Mouse (Mus musculus): ENCODE data around the gene Zfp59. TPM values are rescaled to one million over a fixed set of nuclear protein-coding genes. Genes with fewer than 3 reads are reported as not detected.

The Zfp59 gene
- total and polyA plus RNA-seq, 2 experiments = 0.31 to 2.5 TPM

DNA sequence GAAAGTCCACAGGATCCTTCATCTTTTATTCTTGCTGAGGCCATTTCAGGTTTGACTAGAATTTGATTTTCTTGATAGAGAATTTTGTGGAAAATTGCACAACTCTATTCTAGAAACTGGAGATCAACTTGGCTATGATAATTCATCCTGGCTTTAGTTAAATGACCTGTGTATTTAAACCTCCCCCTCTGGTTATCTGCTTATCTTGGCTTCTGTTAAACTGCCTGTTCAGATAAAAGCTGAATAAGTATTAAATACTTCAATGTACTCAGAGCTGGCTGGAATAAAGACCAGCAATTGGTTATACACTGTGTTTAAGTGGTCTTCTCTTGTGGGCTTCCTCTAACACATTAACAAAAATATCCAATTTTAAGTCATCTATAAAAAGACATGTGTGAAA is 15.8 kb upstream of the Zfp59 start:
- Histone ChIP-seq H3K27me3 (ENCODE audit: control insufficient read depth, insufficient read depth, low read length) (no peaks in the 10 kb centered on the region), H3K9ac (ENCODE audit: low read depth, low read length) (no peak overlapping the region), H3K4me3 (ENCODE audit: insufficient read depth, low read depth, low read length) (no peak overlapping the region), H3K27ac (replicated peaks; ENCODE audit: insufficient read depth, low read depth, low read length) (no peak overlapping the region), H3K79me2 (ENCODE audit: control insufficient read depth, insufficient read depth, low read length) (no peaks in the 10 kb centered on the region), H3K4me1 (ENCODE audit: control insufficient read depth, insufficient read depth, low read length) (no peaks in the 10 kb centered on the region), H3K36me3 (ENCODE audit: control insufficient read depth, insufficient read depth, low read length) (peaks cover 11% of the 10 kb centered on the region)
- peak; percentile 24 for DNase-seq (ENCODE audit: extremely low read depth, low read depth, low spot score)
- TF ChIP-seq CTCF (IDR thresholded peaks at IDR 0.05; ENCODE audit: low read depth, low read length) = no peak
- no peak for TF ChIP-seq POLR2A (IDR thresholded peaks at IDR 0.05; ENCODE audit: extremely low read depth, insufficient read depth, low read length)

DNA sequence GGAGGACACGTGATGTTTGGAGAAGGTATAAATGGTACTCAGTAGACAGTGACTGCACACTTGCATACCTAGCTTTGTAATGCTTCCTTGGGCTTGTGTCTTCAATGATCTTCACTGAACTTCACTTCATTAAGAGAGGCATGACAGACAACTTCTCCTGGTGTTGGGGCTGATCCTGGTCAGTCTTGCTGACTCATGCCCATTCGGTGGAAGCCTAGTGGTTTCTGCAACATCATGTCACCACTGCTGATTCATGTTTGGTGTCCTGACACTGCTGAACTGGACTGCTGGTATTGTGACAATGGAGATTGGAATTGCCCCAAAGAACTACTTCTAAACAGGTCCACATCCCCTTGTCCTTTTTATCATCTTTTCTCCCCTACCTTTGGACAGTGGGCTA is 4.3 kb upstream of the Zfp59 start:
- H3K4me3 ChIP-seq (ENCODE audit: insufficient read depth, low read depth, low read length) = no peak overlapping the region
- no peaks in the 10 kb centered on the region for H3K79me2 ChIP-seq (ENCODE audit: control insufficient read depth, insufficient read depth, low read length)
- 85% methylated on average over 2 of the region's 2 CpGs for WGBS
- H3K27ac ChIP-seq (replicated peaks; ENCODE audit: insufficient read depth, low read depth, low read length) = no peak overlapping the region
- no peaks in the 10 kb centered on the region for H3K27me3 ChIP-seq (ENCODE audit: control insufficient read depth, insufficient read depth, low read length)
- no peak overlapping the region for H3K9ac ChIP-seq (ENCODE audit: low read depth, low read length)
- H3K36me3 ChIP-seq (ENCODE audit: control insufficient read depth, insufficient read depth, low read length) = no peaks in the 10 kb centered on the region
- H3K4me1 ChIP-seq (ENCODE audit: control insufficient read depth, insufficient read depth, low read length) = 0 out of 2 replicates have a peak, but pooled peaks cover 1% of the 10 kb centered on the region
- no peak for TF ChIP-seq CTCF (IDR thresholded peaks at IDR 0.05; ENCODE audit: low read depth, low read length)
- DNase-seq (ENCODE audit: extremely low read depth, low read depth, low spot score) = no peak

DNA sequence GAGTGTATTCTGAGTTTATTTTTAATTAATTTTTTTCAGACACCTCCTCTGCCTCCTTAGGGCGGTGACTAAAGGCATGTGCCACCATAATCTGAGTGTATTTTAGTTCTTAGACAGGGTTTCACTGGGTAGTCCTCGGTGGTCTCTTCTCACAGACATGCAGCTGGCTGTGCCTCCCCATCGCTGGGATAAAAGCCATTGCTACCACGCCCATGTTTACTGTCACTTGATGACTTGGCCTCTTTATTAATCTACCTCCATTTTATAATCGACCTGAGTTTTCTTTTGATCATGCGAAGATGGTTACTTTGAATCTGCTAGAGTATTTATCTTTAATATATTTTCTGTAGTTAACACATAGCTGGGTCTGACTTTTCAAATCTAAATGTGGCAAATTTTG is 511 bp upstream of the Zfp59 start:
- no peaks in the 10 kb centered on the region for H3K27me3 ChIP-seq (ENCODE audit: control insufficient read depth, insufficient read depth, low read length)
- H3K9ac ChIP-seq (ENCODE audit: low read depth, low read length) = peak overlapping the region; percentile 73
- 0 out of 2 replicates have a peak, but pooled peaks cover 1% of the 10 kb centered on the region for H3K4me1 ChIP-seq (ENCODE audit: control insufficient read depth, insufficient read depth, low read length)
- H3K4me3 ChIP-seq (ENCODE audit: insufficient read depth, low read depth, low read length) = peak overlapping the region; percentile 64
- H3K36me3 ChIP-seq (ENCODE audit: control insufficient read depth, insufficient read depth, low read length) = no peaks in the 10 kb centered on the region
- H3K27ac ChIP-seq (replicated peaks; ENCODE audit: insufficient read depth, low read depth, low read length) = no peak overlapping the region
- no peak for DNase-seq (ENCODE audit: extremely low read depth, low read depth, low spot score)
- no peaks in the 10 kb centered on the region for H3K79me2 ChIP-seq (ENCODE audit: control insufficient read depth, insufficient read depth, low read length)
- 39% methylated on average over 6 of the region's 6 CpGs for WGBS
- TF ChIP-seq CTCF (IDR thresholded peaks at IDR 0.05; ENCODE audit: low read depth, low read length) = no peak
- TF ChIP-seq POLR2A (IDR thresholded peaks at IDR 0.05; ENCODE audit: extremely low read depth, insufficient read depth, low read length) = no peak

- WGBS = 97% methylated on average over 7 of the region's 7 CpGs
- Histone ChIP-seq H3K4me3 (ENCODE audit: insufficient read depth, low read depth, low read length) (no peak overlapping the region), H3K27ac (replicated peaks; ENCODE audit: insufficient read depth, low read depth, low read length) (no peak overlapping the region), H3K36me3 (ENCODE audit: control insufficient read depth, insufficient read depth, low read length) (no peaks in the 10 kb centered on the region), H3K4me1 (ENCODE audit: control insufficient read depth, insufficient read depth, low read length) (0 out of 2 replicates have a peak, but pooled peaks cover 1% of the 10 kb centered on the region), H3K79me2 (ENCODE audit: control insufficient read depth, insufficient read depth, low read length) (no peaks in the 10 kb centered on the region), H3K27me3 (ENCODE audit: control insufficient read depth, insufficient read depth, low read length) (no peaks in the 10 kb centered on the region), H3K9ac (ENCODE audit: low read depth, low read length) (no peak overlapping the region)
- TF ChIP-seq POLR2A (IDR thresholded peaks at IDR 0.05; ENCODE audit: extremely low read depth, insufficient read depth, low read length) (no peak), CTCF (IDR thresholded peaks at IDR 0.05; ENCODE audit: low read depth, low read length) (no peak)
- DNase-seq (ENCODE audit: extremely low read depth, low read depth, low spot score) = no peak
Measured at GRCm38 (mm10) chr7:27839596-27839995, 1.2 kb downstream of the Zfp59 start.

- no peaks in the 10 kb centered on the region for H3K27me3 ChIP-seq (ENCODE audit: control insufficient read depth, insufficient read depth, low read length)
- H3K79me2 ChIP-seq (ENCODE audit: control insufficient read depth, insufficient read depth, low read length) = no peaks in the 10 kb centered on the region
- H3K4me1 ChIP-seq (ENCODE audit: control insufficient read depth, insufficient read depth, low read length) = 0 out of 2 replicates have a peak, but pooled peaks cover 1% of the 10 kb centered on the region
- H3K9ac ChIP-seq (ENCODE audit: low read depth, low read length) = no peak overlapping the region
- no peak overlapping the region for H3K27ac ChIP-seq (replicated peaks; ENCODE audit: insufficient read depth, low read depth, low read length)
- TF ChIP-seq CTCF (IDR thresholded peaks at IDR 0.05; ENCODE audit: low read depth, low read length) (no peak), POLR2A (IDR thresholded peaks at IDR 0.05; ENCODE audit: extremely low read depth, insufficient read depth, low read length) (no peak)
- H3K4me3 ChIP-seq (ENCODE audit: insufficient read depth, low read depth, low read length) = no peak overlapping the region
- WGBS = 96% methylated on average over 6 of the region's 6 CpGs
- H3K36me3 ChIP-seq (ENCODE audit: control insufficient read depth, insufficient read depth, low read length) = peaks cover 2% of the 10 kb centered on the region; the same call in 1 of the 2 replicates
- no peak for DNase-seq (ENCODE audit: extremely low read depth, low read depth, low spot score)
Measured at GRCm38 (mm10) chr7:27840104-27840503, 1.7 kb downstream of the Zfp59 start.

DNA sequence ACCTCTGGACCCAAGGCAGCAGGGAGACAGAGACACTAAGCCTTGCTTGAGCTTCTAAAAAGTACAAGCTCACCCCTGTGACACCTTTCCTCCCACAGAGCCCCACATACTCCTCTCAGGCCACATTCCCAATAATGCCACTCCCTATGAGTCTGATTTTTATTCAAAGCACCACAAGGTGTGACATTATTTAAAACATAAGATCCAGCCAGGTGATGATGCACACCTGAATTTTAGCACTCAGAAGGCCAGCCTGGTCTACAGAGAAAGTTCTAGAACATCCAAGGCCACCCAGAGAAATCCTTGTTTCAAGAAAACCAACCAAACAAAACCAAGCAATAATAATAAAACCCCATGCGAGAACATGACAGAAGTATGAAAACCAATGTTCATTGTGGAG is 18.8 kb downstream of the Zfp59 start, which contains the start of gene Zfp607a:
Gene Zfp607a (plus strand): TSS at position 301 of the 400 bp plus-strand sequence.
- Histone ChIP-seq H3K4me1 (ENCODE audit: control insufficient read depth, insufficient read depth, low read length) (peaks cover 2% of the 10 kb centered on the region), H3K4me3 (ENCODE audit: insufficient read depth, low read depth, low read length) (no peak within 1 kb of the TSS), H3K27ac (replicated peaks; ENCODE audit: insufficient read depth, low read depth, low read length) (no peak within 1 kb of the TSS), H3K36me3 (ENCODE audit: control insufficient read depth, insufficient read depth, low read length) (peaks cover 11% of the 10 kb centered on the region), H3K9ac (ENCODE audit: low read depth, low read length) (no peak within 1 kb of the TSS), H3K79me2 (ENCODE audit: control insufficient read depth, insufficient read depth, low read length) (no peaks in the 10 kb centered on the region), H3K27me3 (ENCODE audit: control insufficient read depth, insufficient read depth, low read length) (no peaks in the 10 kb centered on the region)
- WGBS = 97% methylated on average over 1 of the region's 1 CpGs
- no peak for DNase-seq (ENCODE audit: extremely low read depth, low read depth, low spot score)
- TF ChIP-seq POLR2A (IDR thresholded peaks at IDR 0.05; ENCODE audit: extremely low read depth, insufficient read depth, low read length) = no peak
- TF ChIP-seq CTCF (IDR thresholded peaks at IDR 0.05; ENCODE audit: low read depth, low read length) = no peak
